Mouse (Mus musculus) stomach, postnatal 0 days (tissue): ENCODE results near the gene Thop1. TPM values are rescaled to one million over a fixed set of nuclear protein-coding genes. Genes with fewer than 3 reads are reported as not detected.

ENCODE experiments used
- ATAC-seq: fragments of 200-750 bp; cut with Nextera tagmentation; 2 replicates; pipeline ENCODE4 v1.8.0; 2017; ENCODE audit not compliant: low FRiP score, low TSS enrichment
- DNase-seq: peaks from one replicate; pipeline ENCODE4 v3.0.0-alpha.2; 2016; ENCODE audit warnings: low spot score
- H3K27ac ChIP-seq: fragments of 300-500 bp; sonication (generic); replicated peaks from 2 replicates; pipeline ENCODE4 v1.5.1; 2014; ENCODE audit warnings: mild to moderate bottlenecking, control low read depth
- H3K27me3 ChIP-seq: fragments of 300-500 bp; sonication (generic); 2 replicates; pipeline ENCODE4 v1.6.1; 2014; ENCODE audit warnings: low read length; ENCODE audit not compliant: control insufficient read depth, insufficient read depth
- H3K36me3 ChIP-seq: fragments of 300-500 bp; sonication (generic); 2 replicates; pipeline ENCODE4 v1.6.1; 2014; ENCODE audit warnings: low read length, mixed read lengths; ENCODE audit not compliant: control insufficient read depth, insufficient read depth
- H3K4me1 ChIP-seq: fragments of 300-500 bp; sonication (generic); replicated peaks from 2 replicates; pipeline ENCODE4 v1.6.1; 2014; ENCODE audit warnings: antibody characterized with exemption; ENCODE audit not compliant: control insufficient read depth, insufficient read depth
- H3K4me2 ChIP-seq: fragments of 300-500 bp; sonication (generic); replicated peaks from 2 replicates; pipeline ENCODE4 v1.6.1; 2014; ENCODE audit warnings: low read depth, mild to moderate bottlenecking, control low read depth, moderate library complexity
- H3K4me3 ChIP-seq: fragments of 300-500 bp; sonication (generic); 2 replicates; pipeline ENCODE4 v1.5.1; 2014; ENCODE audit warnings: low read depth, low read length, control low read depth
- H3K9ac ChIP-seq: fragments of 300-500 bp; sonication (generic); 2 replicates; pipeline ENCODE4 v1.6.1; 2014; ENCODE audit warnings: mild to moderate bottlenecking, low read length, control low read depth, mixed read lengths
- H3K9me3 ChIP-seq: fragments of 300-500 bp; sonication (generic); 2 replicates; pipeline ENCODE4 v1.6.1; 2016; ENCODE audit warnings: low read length; ENCODE audit not compliant: control insufficient read depth
- CTCF ChIP-seq: IDR thresholded peaks from 2 replicates; pipeline ENCODE4 v1.5.1; 2016; ENCODE audit warnings: antibody characterized with exemption, low read depth, mild to moderate bottlenecking, moderate library complexity
- EP300 ChIP-seq: optimal IDR thresholded peaks from 2 replicates; pipeline ENCODE3; 2016; ENCODE audit warnings: antibody characterized with exemption
- WGBS: fragments of 180-500 bp; shearing (Covaris S2); extraction: QIAGEN DNeasy Blood & Tissue Kit; methylation state at CpG from one replicate; pipeline ENCODE4 v1.1.7; 2014; 5-methylcytosine and 5-hydroxymethylcytosine counted together
- polyA plus RNA-seq: library from polyadenylated mRNA; unstranded; fragments of >200 nt; fragmentation: Nextera tagmentation; extraction: Ambion mirVana; gene quantifications from 2 replicates; pipeline ENCODE4 v1.2.1, GENCODE M21; 2015

Thop1 gene
- polyA plus RNA-seq, 1 experiment from 2014 or later = 77.2 TPM

- Histone ChIP-seq H3K9me3 (no peaks in the 10 kb centered on the region), H3K27me3 (0 out of 2 replicates have a peak, but pooled peaks cover 3% of the 10 kb centered on the region), H3K27ac (no peak overlapping the region), H3K36me3 (no peaks in the 10 kb centered on the region), H3K9ac (no peak overlapping the region), H3K4me3 (peak overlapping the region; percentile 17), H3K4me2 (peak overlapping the region; percentile 41), H3K4me1 (no peaks in the 10 kb centered on the region)
- 2% methylated on average over 29 of the region's 43 CpGs for WGBS
- DNase-seq = peak; percentile 44
- TF ChIP-seq EP300 (no peak), CTCF (no peak)
- peak; percentile 39; the same call in 1 of the 2 replicates for ATAC-seq
Observed at GRCm38 (mm10) chr10:81025047-81025621, 44.7 kb upstream of the Thop1 start.

GRCm38 (mm10) chr10:81025639-81026275, 44.1 kb upstream of the Thop1 start, which contains the start of gene Diras1:
Diras1 (minus strand) TSS chr10:81025662.
- no peak for DNase-seq
- TF ChIP-seq EP300 = no peak
- no peak for TF ChIP-seq CTCF
- 38% methylated on average over 12 of the region's 12 CpGs for WGBS
- Histone ChIP-seq H3K4me2 (peak within 1 kb of the TSS; percentile 41), H3K27me3 (0 out of 2 replicates have a peak, but pooled peaks cover 3% of the 10 kb centered on the region), H3K9ac (no peak within 1 kb of the TSS), H3K36me3 (no peaks in the 10 kb centered on the region), H3K27ac (no peak within 1 kb of the TSS), H3K9me3 (no peaks in the 10 kb centered on the region), H3K4me1 (no peaks in the 10 kb centered on the region), H3K4me3 (peak within 1 kb of the TSS; percentile 17)
- ATAC-seq = no peak

GRCm38 (mm10) chr10:81026857-81027256, 43.0 kb upstream of the Thop1 start:
- Histone ChIP-seq H3K36me3 (0 out of 2 replicates have a peak, but pooled peaks cover 3% of the 10 kb centered on the region), H3K27me3 (0 out of 2 replicates have a peak, but pooled peaks cover 3% of the 10 kb centered on the region), H3K9me3 (no peaks in the 10 kb centered on the region), H3K4me3 (no peak overlapping the region), H3K4me1 (no peaks in the 10 kb centered on the region), H3K9ac (no peak overlapping the region), H3K4me2 (no peak overlapping the region), H3K27ac (no peak overlapping the region)
- ATAC-seq (no peak), DNase-seq (no peak)
- TF ChIP-seq EP300 (no peak), CTCF (no peak)
- 91% methylated on average over 5 of the region's 5 CpGs for WGBS

DNA sequence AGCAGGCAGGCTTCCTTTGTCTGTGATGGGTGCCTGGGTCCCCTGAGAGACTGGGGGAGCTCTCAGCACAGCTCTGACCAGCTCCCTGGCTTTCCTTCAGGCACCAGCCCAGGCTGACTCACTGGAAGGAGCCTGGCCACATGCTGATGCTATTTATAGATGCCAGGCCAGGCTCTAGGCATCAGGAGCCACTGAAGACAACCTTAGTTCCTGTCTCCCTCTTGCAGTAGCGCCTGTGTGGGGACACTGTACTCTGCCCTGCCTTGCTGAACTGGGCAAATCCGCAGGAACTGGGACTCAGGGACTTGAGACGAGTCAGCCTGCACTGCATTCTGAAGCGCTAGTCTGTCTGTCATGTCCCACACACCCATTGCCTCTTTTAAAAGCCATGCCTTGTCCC, 42.5 kb upstream of the Thop1 start:
- H3K4me2 ChIP-seq = no peak overlapping the region
- no peak overlapping the region for H3K9ac ChIP-seq
- H3K9me3 ChIP-seq = no peaks in the 10 kb centered on the region
- no peak for DNase-seq
- H3K4me3 ChIP-seq = no peak overlapping the region
- no peak overlapping the region for H3K27ac ChIP-seq
- WGBS = 61% methylated on average over 4 of the region's 4 CpGs
- H3K36me3 ChIP-seq = peaks cover 3% of the 10 kb centered on the region; the same call in 1 of the 2 replicates
- ATAC-seq = no peak; the same call in 1 of the 2 replicates
- 0 out of 2 replicates have a peak, but pooled peaks cover 3% of the 10 kb centered on the region for H3K27me3 ChIP-seq
- H3K4me1 ChIP-seq = no peaks in the 10 kb centered on the region
- no peak for TF ChIP-seq EP300
- no peak for TF ChIP-seq CTCF

DNA sequence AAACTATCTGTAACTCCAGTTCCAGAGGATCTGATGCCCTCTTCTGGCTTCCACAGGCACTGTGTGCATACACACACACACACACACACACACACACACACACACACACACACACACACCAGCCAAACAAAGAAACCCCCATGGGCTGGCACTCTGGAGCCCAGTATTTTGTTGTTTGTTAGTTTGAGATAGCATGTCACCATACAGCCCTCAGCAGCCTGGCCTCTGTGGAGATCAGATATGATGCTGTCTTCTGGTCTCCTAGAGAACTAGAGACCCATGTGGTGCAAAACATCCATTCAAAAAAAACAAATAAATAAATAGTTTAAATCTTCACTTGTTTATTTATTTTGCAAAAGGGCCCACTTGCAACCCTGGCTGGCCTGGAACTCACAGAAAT, 41.6 kb upstream of the Thop1 start:
- no peak for TF ChIP-seq EP300
- no peak for TF ChIP-seq CTCF
- no peak overlapping the region for H3K4me2 ChIP-seq
- H3K4me3 ChIP-seq = no peak overlapping the region
- no peak overlapping the region for H3K27ac ChIP-seq
- ATAC-seq = no peak
- no peak overlapping the region for H3K9ac ChIP-seq
- 0 out of 2 replicates have a peak, but pooled peaks cover 3% of the 10 kb centered on the region for H3K27me3 ChIP-seq
- H3K4me1 ChIP-seq = no peaks in the 10 kb centered on the region
- peaks cover 6% of the 10 kb centered on the region; the same call in 1 of the 2 replicates for H3K36me3 ChIP-seq
- H3K9me3 ChIP-seq = no peaks in the 10 kb centered on the region
- no peak for DNase-seq

- no peak for DNase-seq
- 58% methylated on average over 10 of the region's 10 CpGs for WGBS
- H3K36me3 ChIP-seq = peaks cover 6% of the 10 kb centered on the region; the same call in 1 of the 2 replicates
Observed at GRCm38 (mm10) chr10:81029031-81029430, 40.8 kb upstream of the Thop1 start.

More at GRCm38 (mm10) chr10:81029031-81029430, 40.8 kb upstream of the Thop1 start:
- no peak overlapping the region for H3K27ac ChIP-seq
- no peaks in the 10 kb centered on the region for H3K9me3 ChIP-seq
- H3K4me3 ChIP-seq = no peak overlapping the region
- no peaks in the 10 kb centered on the region for H3K4me1 ChIP-seq
- no peak overlapping the region for H3K9ac ChIP-seq
- no peak overlapping the region for H3K4me2 ChIP-seq
- H3K27me3 ChIP-seq = 0 out of 2 replicates have a peak, but pooled peaks cover 3% of the 10 kb centered on the region
- no peak for ATAC-seq
- no peak for TF ChIP-seq CTCF
- no peak for TF ChIP-seq EP300
